Mouse (Mus musculus): ENCODE measurements around the gene Spata31d1b. TPM values are rescaled to one million over a fixed set of nuclear protein-coding genes. Genes with fewer than 3 reads are reported as not detected.
A peak's percentile ranks its signal among the peaks of the same experiment; 100 is the strongest.
"Not testable (repeated sequence)": the region's sequence is repeated elsewhere in the genome, so short reads cannot be mapped to it uniquely, and the experiment has no call there.

Gene Spata31d1b
- not detected for total RNA-seq (2021)

GRCm38 (mm10) chr13:59711984-59712383, at the start of gene Spata31d1b:
Gene Spata31d1b (plus strand): TSS chr13:59712284.
- DNase-seq (ENCODE audit: low spot score in 2 of 2); intact Hi-C loops (cut with DNase I): not testable (repeated sequence)

- DNase-seq (ENCODE audit: low spot score in 2 of 2) = no peak
- intact Hi-C loops (cut with DNase I) = no loop called here
These were observed 48.0 kb upstream of the Spata31d1b start for GRCm38 (mm10) chr13:59663939-59664712.

GRCm38 (mm10) chr13:59667763-59668162, 44.3 kb upstream of the Spata31d1b start:
- no peak for DNase-seq (ENCODE audit: low spot score in 2 of 2)
- intact Hi-C loops (cut with DNase I) = no loop called here

GRCm38 (mm10) chr13:59668501-59669093, 43.5 kb upstream of the Spata31d1b start:
- intact Hi-C loops (cut with DNase I) = no loop called here
- DNase-seq (ENCODE audit: low spot score in 2 of 2) = no peak

- intact Hi-C loops (cut with DNase I) = no loop called here
- peak in 1 of 2 experiments; percentile 35 for DNase-seq (ENCODE audit: low spot score in 2 of 2)
These were observed 42.1 kb upstream of the Spata31d1b start for GRCm38 (mm10) chr13:59669946-59670345.

- intact Hi-C loops (cut with DNase I) = no loop called here
- DNase-seq (ENCODE audit: low spot score in 2 of 2) = no peak
These were observed 40.6 kb upstream of the Spata31d1b start for GRCm38 (mm10) chr13:59671521-59671920.

- intact Hi-C loops (cut with DNase I) = no loop called here
- no peak for DNase-seq (ENCODE audit: low spot score in 2 of 2)
These were observed 39.8 kb upstream of the Spata31d1b start for GRCm38 (mm10) chr13:59672248-59672647.

- intact Hi-C loops (cut with DNase I) = no loop called here
These were observed 38.5 kb upstream of the Spata31d1b start for GRCm38 (mm10) chr13:59673597-59673996.

GRCm38 (mm10) chr13:59674215-59674614, 37.9 kb upstream of the Spata31d1b start:
- intact Hi-C loops (cut with DNase I) = no loop called here
- no peak for DNase-seq (ENCODE audit: low spot score in 2 of 2)

More at GRCm38 (mm10) chr13:59673597-59673996, 38.5 kb upstream of the Spata31d1b start:
- no peak for DNase-seq (ENCODE audit: low spot score in 2 of 2)

- peak in 1 of 2 experiments; percentile 30 for DNase-seq (ENCODE audit: low spot score in 2 of 2)
- intact Hi-C loops (cut with DNase I) = no loop called here
These were observed 37.3 kb upstream of the Spata31d1b start for GRCm38 (mm10) chr13:59674761-59675150.

GRCm38 (mm10) chr13:59675151-59676011, 36.7 kb upstream of the Spata31d1b start, which contains the start of gene Golm1:
Gene Golm1 (minus strand): TSS chr13:59675811.
- intact Hi-C loops (cut with DNase I) = no loop called here
- DNase-seq (ENCODE audit: low spot score in 2 of 2) = peak; percentile 47 to 62

- DNase-seq (ENCODE audit: low spot score in 2 of 2) = no peak
- intact Hi-C loops (cut with DNase I) = no loop called here
These were observed 35.5 kb upstream of the Spata31d1b start for GRCm38 (mm10) chr13:59676316-59677229.

- intact Hi-C loops (cut with DNase I) = no loop called here
- DNase-seq (ENCODE audit: low spot score in 2 of 2) = no peak
These were observed 32.8 kb upstream of the Spata31d1b start for GRCm38 (mm10) chr13:59679306-59679705.

GRCm38 (mm10) chr13:59679908-59680307, 32.2 kb upstream of the Spata31d1b start:
- DNase-seq (ENCODE audit: low spot score in 2 of 2) = no peak
- intact Hi-C loops (cut with DNase I) = no loop called here

GRCm38 (mm10) chr13:59682629-59683028, 29.5 kb upstream of the Spata31d1b start:
- intact Hi-C loops (cut with DNase I) = no loop called here
- DNase-seq (ENCODE audit: low spot score in 2 of 2) = no peak

- intact Hi-C loops (cut with DNase I) = no loop called here
These were observed 26.8 kb upstream of the Spata31d1b start for GRCm38 (mm10) chr13:59685236-59685635.

GRCm38 (mm10) chr13:59688338-59688770, 23.7 kb upstream of the Spata31d1b start:
- no peak for DNase-seq (ENCODE audit: low spot score in 2 of 2)
- intact Hi-C loops (cut with DNase I) = no loop called here

More at GRCm38 (mm10) chr13:59685236-59685635, 26.8 kb upstream of the Spata31d1b start:
- DNase-seq (ENCODE audit: low spot score in 2 of 2) = no peak

- intact Hi-C loops (cut with DNase I) = no loop called here
- no peak for DNase-seq (ENCODE audit: low spot score in 2 of 2)
These were observed 22.8 kb upstream of the Spata31d1b start for GRCm38 (mm10) chr13:59689313-59689712.

GRCm38 (mm10) chr13:59689843-59690242, 22.2 kb upstream of the Spata31d1b start:
- intact Hi-C loops (cut with DNase I) = no loop called here
- DNase-seq (ENCODE audit: low spot score in 2 of 2) = no peak

Measured in left cerebral cortex, postnatal 36 days (tissue).